Mouse (Mus musculus) lung, postnatal 0 days (tissue): ENCODE measurements around the gene Ttc39a.

Experiments used
- CTCF ChIP-seq: IDR thresholded peaks from 2 replicates; pipeline ENCODE4 v1.5.1; 2016; ENCODE audit warnings: antibody characterized with exemption, mild to moderate bottlenecking
- EP300 ChIP-seq: IDR thresholded peaks from 2 replicates; pipeline ENCODE4 v1.6.1; 2016; ENCODE audit warnings: antibody characterized with exemption, mild to moderate bottlenecking, control low read depth

DNA sequence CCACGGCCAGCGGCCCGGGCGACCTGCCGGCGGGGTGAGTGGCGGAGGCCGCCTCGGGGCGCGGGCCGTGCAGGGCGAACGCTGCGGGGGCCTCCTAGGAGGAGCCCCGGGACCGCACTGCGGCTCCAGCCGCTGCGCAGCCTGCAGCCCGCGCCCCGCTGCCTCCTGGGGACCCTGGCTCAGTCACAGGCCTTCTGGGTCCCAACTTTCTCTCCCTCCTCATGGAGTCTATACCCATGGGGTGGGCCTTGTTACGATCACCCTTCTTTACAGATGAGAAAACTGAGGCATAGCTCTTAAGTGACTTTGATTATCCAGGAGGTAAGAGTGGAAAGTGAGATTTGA, 725 bp downstream of the Ttc39a start:
- TF ChIP-seq CTCF (no peak), EP300 (no peak)
